Mouse (Mus musculus): ENCODE data around the gene Oog3.

Gene Oog3

GRCm38 (mm10) chr4:144162563-144162962 is at the start of gene Oog3:
Gene Oog3, minus strand, starts transcription at chr4:144162663.
- no peak for DNase-seq

- DNase-seq: no peak
Measured at GRCm38 (mm10) chr4:144190419-144190818, 28.0 kb upstream of the Oog3 start, which contains the start of gene Oog2. Gene Oog2, plus strand, starts transcription at chr4:144190719.

All from right cerebral cortex, adult 18-20 months (tissue).